Mouse (Mus musculus) embryonic facial prominence, embryonic 12.5 days (tissue): ENCODE measurements around the gene Rai2. TPM values are rescaled to one million over a fixed set of nuclear protein-coding genes. Genes with fewer than 3 reads are reported as not detected.
"Not testable (repeated sequence)": the region's sequence is repeated elsewhere in the genome, so short reads cannot be mapped to it uniquely, and the experiment has no call there.

ENCODE experiments used
- ATAC-seq: fragments of 200-750 bp; cut with Nextera tagmentation; 2 replicates; pipeline ENCODE4 v1.8.0; 2017; ENCODE audit not compliant: insufficient number of reproducible peaks, insufficient read depth, low FRiP score, low TSS enrichment
- H3K27ac ChIP-seq: fragments of 300-500 bp; sonication (generic); 2 replicates; pipeline ENCODE4 v1.5.1; 2016; ENCODE audit warnings: mild to moderate bottlenecking
- H3K27me3 ChIP-seq: fragments of 300-500 bp; sonication (generic); 2 replicates; pipeline ENCODE4 v1.6.1; 2016; ENCODE audit warnings: mild to moderate bottlenecking, moderate library complexity
- H3K36me3 ChIP-seq: fragments of 300-500 bp; sonication (generic); 2 replicates; pipeline ENCODE4 v1.6.1; 2016; ENCODE audit warnings: mild to moderate bottlenecking
- H3K4me1 ChIP-seq: fragments of 300-500 bp; sonication (generic); 2 replicates; pipeline ENCODE4 v1.6.1; 2016
- H3K4me2 ChIP-seq: fragments of 300-500 bp; sonication (generic); replicated peaks from 2 replicates; pipeline ENCODE4 v1.6.1; 2016; ENCODE audit warnings: mild to moderate bottlenecking, moderate library complexity
- H3K4me3 ChIP-seq: fragments of 300-500 bp; sonication (generic); 2 replicates; pipeline ENCODE4 v1.5.1; 2016; ENCODE audit warnings: mild to moderate bottlenecking
- H3K9ac ChIP-seq: fragments of 300-500 bp; sonication (generic); 2 replicates; pipeline ENCODE4 v1.6.1; 2016; ENCODE audit warnings: mild to moderate bottlenecking, moderate library complexity
- H3K9me3 ChIP-seq: fragments of 300-500 bp; sonication (generic); 2 replicates; pipeline ENCODE4 v1.6.1; 2016; ENCODE audit warnings: mild to moderate bottlenecking, moderate library complexity
- WGBS: fragments of 180-500 bp; shearing (Covaris S2); methylation state at CpG from one replicate; pipeline ENCODE4 v1.1.7; 2016; 5-methylcytosine and 5-hydroxymethylcytosine counted together
- polyA plus RNA-seq: library from polyadenylated mRNA; unstranded; fragments of >200 nt; fragmentation: Nextera tagmentation; extraction: Ambion mirVana; gene quantifications from 2 replicates; pipeline ENCODE4 v1.2.1, GENCODE M21; 2016

The Rai2 gene
- polyA plus RNA-seq, 1 experiment from 2014 or later = 2.2 TPM

GRCm38 (mm10) chrX:161733581-161734309 lies 16.9 kb downstream of the Rai2 start:
- Histone ChIP-seq H3K4me1 (no peaks in the 10 kb centered on the region), H3K27me3 (peaks cover 22% of the 10 kb centered on the region; the same call in 1 of the 2 replicates), H3K36me3 (no peaks in the 10 kb centered on the region), H3K9me3 (no peaks in the 10 kb centered on the region), H3K27ac (no peak overlapping the region), H3K4me2 (no peak overlapping the region), H3K4me3 (no peak overlapping the region), H3K9ac (no peak overlapping the region)
- no peak for ATAC-seq
- 90% methylated on average over 12 of the region's 12 CpGs for WGBS

GRCm38 (mm10) chrX:161734310-161734676 lies 17.4 kb downstream of the Rai2 start:
- no peak overlapping the region for H3K27ac ChIP-seq
- WGBS = 78% methylated on average over 4 of the region's 4 CpGs
- ATAC-seq = no peak
- H3K9me3 ChIP-seq = no peaks in the 10 kb centered on the region
- no peak overlapping the region for H3K4me2 ChIP-seq
- H3K9ac ChIP-seq = no peak overlapping the region
- H3K4me3 ChIP-seq = no peak overlapping the region
- H3K27me3 ChIP-seq = peaks cover 22% of the 10 kb centered on the region; the same call in 1 of the 2 replicates
- H3K36me3 ChIP-seq = no peaks in the 10 kb centered on the region
- no peaks in the 10 kb centered on the region for H3K4me1 ChIP-seq

- H3K4me2 ChIP-seq = no peak overlapping the region
- no peaks in the 10 kb centered on the region for H3K9me3 ChIP-seq
- no peaks in the 10 kb centered on the region for H3K36me3 ChIP-seq
- no peak for ATAC-seq
- peaks cover 20% of the 10 kb centered on the region for H3K27me3 ChIP-seq
- H3K4me3 ChIP-seq = no peak overlapping the region
- H3K9ac ChIP-seq = no peak overlapping the region
- no peaks in the 10 kb centered on the region for H3K4me1 ChIP-seq
- H3K27ac ChIP-seq = no peak overlapping the region
- WGBS = 54% methylated on average over 1 of the region's 1 CpGs
These were observed 22.5 kb downstream of the Rai2 start for GRCm38 (mm10) chrX:161739374-161739773.

GRCm38 (mm10) chrX:161743080-161743479 lies 26.2 kb downstream of the Rai2 start:
- Histone ChIP-seq H3K9me3 (no peaks in the 10 kb centered on the region), H3K9ac (no peak overlapping the region), H3K4me3 (no peak overlapping the region), H3K4me2 (no peak overlapping the region), H3K4me1 (no peaks in the 10 kb centered on the region), H3K27ac (no peak overlapping the region), H3K27me3 (peaks cover 24% of the 10 kb centered on the region; the same call in 1 of the 2 replicates), H3K36me3 (no peaks in the 10 kb centered on the region)
- ATAC-seq = no peak
- WGBS = 70% methylated on average over 3 of the region's 3 CpGs

- WGBS = 84% methylated on average over 3 of the region's 3 CpGs
- Histone ChIP-seq H3K4me3 (no peak overlapping the region), H3K27ac (no peak overlapping the region), H3K9ac (no peak overlapping the region), H3K4me2 (no peak overlapping the region), H3K9me3 (no peaks in the 10 kb centered on the region), H3K4me1 (no peaks in the 10 kb centered on the region), H3K36me3 (no peaks in the 10 kb centered on the region), H3K27me3 (peaks cover 18% of the 10 kb centered on the region; the same call in 1 of the 2 replicates)
- no peak for ATAC-seq
These were observed 28.4 kb downstream of the Rai2 start for GRCm38 (mm10) chrX:161745296-161745695.

- Histone ChIP-seq H3K27ac (no peak overlapping the region), H3K9me3 (no peaks in the 10 kb centered on the region), H3K27me3 (peaks cover 18% of the 10 kb centered on the region; the same call in 1 of the 2 replicates), H3K4me2 (no peak overlapping the region), H3K9ac (no peak overlapping the region), H3K4me1 (no peaks in the 10 kb centered on the region), H3K36me3 (no peaks in the 10 kb centered on the region), H3K4me3 (no peak overlapping the region)
- no peak for ATAC-seq
- 71% methylated on average over 2 of the region's 2 CpGs for WGBS
These were observed 30.5 kb downstream of the Rai2 start for GRCm38 (mm10) chrX:161747337-161747736.

GRCm38 (mm10) chrX:161753514-161753913 lies 36.6 kb downstream of the Rai2 start:
- WGBS = 76% methylated on average over 2 of the region's 2 CpGs
- H3K27ac ChIP-seq = no peak overlapping the region
- H3K4me1 ChIP-seq = no peaks in the 10 kb centered on the region
- H3K36me3 ChIP-seq = no peaks in the 10 kb centered on the region
- ATAC-seq = no peak
- H3K4me2 ChIP-seq = no peak overlapping the region
- H3K27me3 ChIP-seq = peaks cover 5% of the 10 kb centered on the region; the same call in 1 of the 2 replicates
- H3K9ac ChIP-seq = no peak overlapping the region
- no peak overlapping the region for H3K4me3 ChIP-seq
- no peaks in the 10 kb centered on the region for H3K9me3 ChIP-seq

GRCm38 (mm10) chrX:161776321-161776962 lies 59.6 kb downstream of the Rai2 start:
- Histone ChIP-seq H3K27me3 (peaks cover 13% of the 10 kb centered on the region), H3K9ac (no peak overlapping the region), H3K9me3 (no peaks in the 10 kb centered on the region), H3K27ac (no peak overlapping the region), H3K4me2 (no peak overlapping the region), H3K36me3 (no peaks in the 10 kb centered on the region), H3K4me3 (no peak overlapping the region), H3K4me1 (no peaks in the 10 kb centered on the region)
- 81% methylated on average over 12 of the region's 12 CpGs for WGBS
- ATAC-seq = no peak

GRCm38 (mm10) chrX:161780321-161781034 lies 63.6 kb downstream of the Rai2 start:
- H3K4me2 ChIP-seq = no peak overlapping the region
- H3K27ac ChIP-seq = no peak overlapping the region
- no peak for ATAC-seq
- no peak overlapping the region for H3K4me3 ChIP-seq
- 68% methylated on average over 6 of the region's 6 CpGs for WGBS
- H3K4me1 ChIP-seq = no peaks in the 10 kb centered on the region
- H3K36me3 ChIP-seq = no peaks in the 10 kb centered on the region
- H3K27me3 ChIP-seq = peaks cover 7% of the 10 kb centered on the region
- H3K9ac ChIP-seq = no peak overlapping the region
- no peaks in the 10 kb centered on the region for H3K9me3 ChIP-seq

GRCm38 (mm10) chrX:161790182-161790581 lies 73.3 kb downstream of the Rai2 start:
- ATAC-seq = no peak
- 35% methylated on average over 6 of the region's 6 CpGs for WGBS
- Histone ChIP-seq H3K4me3 (no peak overlapping the region), H3K27ac (no peak overlapping the region), H3K36me3 (no peaks in the 10 kb centered on the region), H3K4me2 (no peak overlapping the region), H3K9me3 (no peaks in the 10 kb centered on the region), H3K27me3 (peaks cover 6% of the 10 kb centered on the region; the same call in 1 of the 2 replicates), H3K4me1 (no peaks in the 10 kb centered on the region), H3K9ac (no peak overlapping the region)

DNA sequence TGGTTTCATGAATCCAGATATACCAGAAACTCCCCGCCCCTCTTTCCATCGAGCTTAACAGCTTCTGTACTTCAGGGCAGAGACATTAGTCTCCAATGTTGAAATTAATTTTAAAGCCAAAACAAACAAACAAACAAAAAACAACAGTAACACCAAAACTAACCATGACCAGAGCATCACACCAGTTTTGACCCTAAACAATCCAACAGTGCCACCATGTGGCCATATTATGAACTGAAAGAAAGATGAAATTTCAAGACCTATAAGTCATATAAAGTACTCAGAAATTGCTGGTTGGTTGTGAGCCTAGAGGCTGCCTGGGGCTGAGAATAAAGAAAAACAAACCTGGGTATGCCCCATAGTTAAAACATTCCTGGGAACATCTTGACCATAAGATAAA lies 109.3 kb downstream of the Rai2 start:
- WGBS = 15% methylated on average over 2 of the region's 2 CpGs
- H3K4me2 ChIP-seq = not testable (repeated sequence)

More for the DNA sequence above, 109.3 kb downstream of the Rai2 start:
- not testable (repeated sequence) for H3K4me1 ChIP-seq, H3K9me3 ChIP-seq, ATAC-seq, H3K36me3 ChIP-seq, H3K27me3 ChIP-seq, H3K9ac ChIP-seq, H3K27ac ChIP-seq, H3K4me3 ChIP-seq
